Mouse (Mus musculus): ENCODE results near the gene Ppp3r2.

DNA sequence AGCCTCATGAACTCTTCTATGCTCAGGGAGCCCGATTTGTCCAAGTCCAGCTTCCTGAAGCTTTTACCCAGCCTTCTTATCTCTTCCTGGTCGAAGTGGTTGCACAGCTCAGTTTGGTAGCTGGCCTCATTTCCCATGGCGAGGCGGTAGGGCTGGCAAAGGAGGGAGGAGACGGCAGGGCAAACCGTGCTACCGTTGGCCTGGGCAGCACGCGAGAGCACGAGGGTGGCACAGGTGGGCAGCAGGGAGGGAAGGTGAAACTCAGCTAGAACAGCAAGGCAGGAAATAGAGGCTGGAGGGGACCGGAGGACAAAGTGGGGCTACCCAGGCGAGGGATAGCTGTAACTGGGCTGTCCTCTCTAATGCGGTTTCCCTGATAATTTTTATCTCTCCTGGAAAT lies at the start of gene Ppp3r2:
- TF ChIP-seq CTCF (IDR thresholded peaks at IDR 0.05; ENCODE audit: low read depth, low read length) = no peak
- no peak for TF ChIP-seq POLR2A (IDR thresholded peaks at IDR 0.05; ENCODE audit: extremely low read depth, insufficient read depth, low read length)
